Mouse (Mus musculus): ENCODE results near the gene Zp3.
A peak's percentile ranks its signal among the peaks of the same experiment; 100 is the strongest.

DNA sequence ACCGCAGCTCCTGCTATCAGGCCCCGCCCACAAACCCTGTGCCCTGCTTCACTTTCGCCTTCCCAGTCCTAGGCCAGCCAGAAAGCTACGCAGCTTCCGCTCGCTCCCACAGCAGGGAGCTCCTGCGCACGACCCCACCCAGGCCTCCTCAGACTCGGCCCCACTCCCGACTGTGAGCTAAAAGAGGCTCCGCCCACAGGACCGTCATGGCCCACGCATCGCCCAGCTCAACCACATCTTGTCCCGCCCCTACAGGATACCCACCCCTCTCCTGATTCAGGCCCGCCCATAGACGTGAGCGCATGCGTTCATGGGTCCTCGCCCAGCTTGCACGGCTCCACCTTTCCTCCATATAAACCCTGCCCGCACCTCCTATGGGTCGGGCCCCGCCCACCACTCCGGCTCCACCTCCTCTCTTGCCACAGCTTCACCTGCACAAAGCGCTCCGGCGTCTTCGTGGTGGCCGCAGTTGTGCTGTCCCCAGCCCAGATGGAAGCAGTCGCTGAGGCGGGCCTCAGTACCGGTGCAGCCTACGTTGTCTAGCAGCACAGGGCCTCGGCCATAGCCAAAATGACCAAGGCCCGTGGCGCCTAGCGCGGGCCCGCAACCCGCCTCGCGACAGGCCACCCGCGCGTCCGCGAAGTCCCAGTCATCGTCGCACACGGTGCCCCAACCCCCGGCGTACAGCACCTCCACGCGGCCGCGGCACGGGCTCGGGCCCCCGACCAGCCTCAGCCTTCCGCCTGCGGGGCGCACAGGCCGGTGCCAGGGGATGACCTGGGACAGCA is 17.2 kb upstream of the Zp3 start:
- TF ChIP-seq POLR2A (IDR thresholded peaks at IDR 0.05; ENCODE audit: control insufficient read depth, low read depth, low read length), result peak; percentile 80
- TF ChIP-seq CTCF (IDR thresholded peaks at IDR 0.05; ENCODE audit: control insufficient read depth, insufficient read depth, insufficient replicate concordance, low read depth, low read length), result no peak

Data from testis, adult 2 months (tissue).